Mouse (Mus musculus) spleen, postnatal 14 days (tissue): ENCODE data around the gene Eif4g3.

Experiments used
- DNase-seq, 2 experiments: peaks; one replicate each; pipeline ENCODE4 v3.0.0; 2021 to 2022; ENCODE audit warnings: low spot score in 2 of 2

Eif4g3 gene

GRCm38 (mm10) chr4:138161550-138161949 lies 168.7 kb downstream of the Eif4g3 start:
- no peak for DNase-seq

GRCm38 (mm10) chr4:138163836-138164235 lies 171.0 kb downstream of the Eif4g3 start:
- DNase-seq, result no peak

GRCm38 (mm10) chr4:138164860-138165259 lies 172.0 kb downstream of the Eif4g3 start:
- DNase-seq, result no peak

- no peak for DNase-seq
These were observed 173.7 kb downstream of the Eif4g3 start for GRCm38 (mm10) chr4:138166519-138166918.

GRCm38 (mm10) chr4:138168162-138168561 lies 175.3 kb downstream of the Eif4g3 start:
- DNase-seq, result no peak

GRCm38 (mm10) chr4:138169420-138169819 lies 176.6 kb downstream of the Eif4g3 start:
- no peak for DNase-seq

- DNase-seq, result no peak
These were observed 179.9 kb downstream of the Eif4g3 start for GRCm38 (mm10) chr4:138172686-138173085.

- no peak for DNase-seq
These were observed 186.6 kb downstream of the Eif4g3 start for GRCm38 (mm10) chr4:138179391-138179790.

- no peak for DNase-seq
These were observed 187.9 kb downstream of the Eif4g3 start for GRCm38 (mm10) chr4:138180719-138181118.

GRCm38 (mm10) chr4:138184056-138184455 lies 191.2 kb downstream of the Eif4g3 start:
- no peak for DNase-seq

GRCm38 (mm10) chr4:138184573-138184981 lies 191.8 kb downstream of the Eif4g3 start:
- no peak for DNase-seq

- no peak for DNase-seq
These were observed 193.1 kb downstream of the Eif4g3 start for GRCm38 (mm10) chr4:138185961-138186360.

GRCm38 (mm10) chr4:138187995-138188394 lies 195.2 kb downstream of the Eif4g3 start:
- DNase-seq, result peak; percentile 39 to 71

GRCm38 (mm10) chr4:138192561-138192960 lies 199.7 kb downstream of the Eif4g3 start:
- DNase-seq, result no peak

GRCm38 (mm10) chr4:138200769-138201168 lies 207.9 kb downstream of the Eif4g3 start:
- no peak for DNase-seq

GRCm38 (mm10) chr4:138201696-138202095 lies 208.9 kb downstream of the Eif4g3 start:
- DNase-seq, result no peak

- no peak for DNase-seq
These were observed 217.3 kb downstream of the Eif4g3 start for GRCm38 (mm10) chr4:138210116-138210515.

- no peak for DNase-seq
These were observed 221.0 kb downstream of the Eif4g3 start for GRCm38 (mm10) chr4:138213861-138214260.

GRCm38 (mm10) chr4:138215671-138216199 lies 222.9 kb downstream of the Eif4g3 start:
- no peak for DNase-seq

GRCm38 (mm10) chr4:138216200-138216890 lies 223.5 kb downstream of the Eif4g3 start, which contains the start of gene Hp1bp3:
TSS of gene Hp1bp3 (plus strand) at chr4:138216296.
- peak; percentile 59 to 70 for DNase-seq

- DNase-seq, result peak; percentile 97
These were observed 224.1 kb downstream of the Eif4g3 start for GRCm38 (mm10) chr4:138216891-138217392.

GRCm38 (mm10) chr4:138217441-138217840 lies 224.6 kb downstream of the Eif4g3 start:
- DNase-seq, result peak in 1 of 2 experiments; percentile 33
